Mouse (Mus musculus) C2C12 (cell line): ENCODE data around the gene Ampd2.

Experiments used
- CTCF ChIP-seq: IDR thresholded peaks from one replicate; pipeline ENCODE4 v1.5.1; 2011; ENCODE audit not compliant: control insufficient read depth, insufficient read depth, insufficient read length
- MAX ChIP-seq: IDR thresholded peaks from one replicate; pipeline ENCODE4 v1.6.1; 2011; ENCODE audit warnings: mild to moderate bottlenecking, control low read depth
- MYOD1 ChIP-seq: IDR thresholded peaks from one replicate; pipeline ENCODE4 v1.6.1; 2011; ENCODE audit warnings: low read depth; ENCODE audit not compliant: control insufficient read depth, insufficient read length
- MYOG ChIP-seq: IDR thresholded peaks from one replicate; pipeline ENCODE4 v1.6.1; 2011; ENCODE audit not compliant: control insufficient read depth, insufficient read length; ENCODE audit errors: extremely low read depth
- USF1 ChIP-seq: IDR thresholded peaks from one replicate; pipeline ENCODE4 v1.6.1; 2011; ENCODE audit warnings: low read depth, mild to moderate bottlenecking, control low read depth, moderate library complexity

DNA sequence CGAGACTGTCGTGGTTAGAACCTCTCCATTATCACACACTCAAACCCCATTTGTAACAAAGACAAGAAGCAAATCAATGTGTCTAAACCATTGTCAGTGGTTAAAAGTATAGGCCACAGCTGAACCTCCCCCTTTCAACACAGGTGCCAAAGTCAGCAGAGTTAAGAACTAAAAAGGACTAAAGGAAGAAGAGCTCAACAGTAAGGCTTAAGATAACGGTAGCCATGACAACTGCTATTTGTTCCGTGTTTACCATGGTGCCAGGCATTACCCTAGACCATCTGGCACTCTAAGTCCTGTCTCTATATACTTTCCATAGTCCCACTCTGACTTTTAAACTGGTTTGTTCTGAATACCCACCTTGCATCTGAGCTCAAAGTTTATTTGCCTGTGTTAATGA lies 26.2 kb upstream of the Ampd2 start:
- no peak for TF ChIP-seq CTCF
- TF ChIP-seq MAX, result no peak
- TF ChIP-seq MYOG, result no peak
- TF ChIP-seq USF1, result no peak
- no peak for TF ChIP-seq MYOD1
